Mouse (Mus musculus) G1E (cell line): ENCODE data around the gene Cmss1. TPM values are rescaled to one million over a fixed set of nuclear protein-coding genes. Genes with fewer than 3 reads are reported as not detected.

Source experiments
- ATAC-seq: 2 replicates; pipeline ENCODE4 v1.8.0; 2016; ENCODE audit warnings: mild to moderate bottlenecking; ENCODE audit not compliant: insufficient number of reproducible peaks, poor library complexity, low FRiP score, severe bottlenecking; ENCODE audit errors: extremely low read depth
- DNase-seq: peaks from one replicate; pipeline ENCODE4 v3.0.0; 2012; ENCODE audit warnings: low spot score
- H3K27me3 ChIP-seq: 2 replicates; pipeline ENCODE4 v1.6.1; 2012; ENCODE audit warnings: mild to moderate bottlenecking, low read length, inconsistent platforms; ENCODE audit not compliant: insufficient read depth
- H3K36me3 ChIP-seq: replicated peaks from 2 replicates; pipeline ENCODE3; 2012; ENCODE audit warnings: mild to moderate bottlenecking, inconsistent platforms
- H3K4me1 ChIP-seq: 2 replicates; pipeline ENCODE4 v1.6.1; 2012; ENCODE audit warnings: low read depth, low read length, inconsistent platforms, mixed read lengths; ENCODE audit not compliant: insufficient read depth
- H3K4me3 ChIP-seq: 2 replicates; pipeline ENCODE4 v1.5.1; 2012; ENCODE audit warnings: low read depth, mild to moderate bottlenecking, inconsistent platforms, low read length, moderate library complexity, mixed read lengths
- H3K9me3 ChIP-seq: replicated peaks from 2 replicates; pipeline ENCODE4 v1.6.1; 2012; ENCODE audit warnings: inconsistent platforms
- CTCF ChIP-seq: IDR thresholded peaks from 2 replicates; pipeline ENCODE4 v1.5.1; 2012; ENCODE audit warnings: low read depth, low read length, inconsistent platforms, mixed read lengths
- GATA1 ChIP-seq: IDR thresholded peaks from 2 replicates; pipeline ENCODE4 v1.6.1; 2012; ENCODE audit warnings: borderline replicate concordance, low read length, inconsistent platforms, mixed read lengths
- GATA2 ChIP-seq: IDR thresholded peaks from 2 replicates; pipeline ENCODE4 v1.6.1; 2012; ENCODE audit warnings: low read depth, low read length, inconsistent platforms, borderline replicate concordance
- POLR2AphosphoS5 ChIP-seq: IDR thresholded peaks from 2 replicates; pipeline ENCODE4 v1.6.1; 2012; ENCODE audit warnings: low read depth, low read length, inconsistent platforms; ENCODE audit not compliant: insufficient replicate concordance
- TAL1 ChIP-seq: conservative IDR thresholded peaks from 2 replicates; pipeline ENCODE4 v1.6.1; 2012; ENCODE audit warnings: low read depth, low read length, inconsistent platforms, mixed read lengths
- polyA plus RNA-seq: library from polyadenylated mRNA; stranded (reverse); fragments of >175 nt; gene quantifications from 2 replicates; pipeline ENCODE4 v1.2.3, GENCODE M21; 2012
- total RNA-seq, 2 experiments: library from RNA; stranded (forward) in 1 of 2; stranded (reverse) in 1 of 2; fragments of 200-1000 nt in 1 of 2; fragments of >200 nt in 1 of 2; fragmentation: Nextera tagmentation in 1 of 2; gene quantifications; 2 replicates each; pipeline ENCODE4 v1.2.3; 2014 to 2017

The Cmss1 gene
- total and polyA plus RNA-seq, 3 experiments = 12.8 to 66.7 (median 66.3) TPM

GRCm38 (mm10) chr16:57551617-57552016 is 55.0 kb downstream of the Cmss1 start:
- TF ChIP-seq CTCF (no peak), GATA2 (no peak), TAL1 (no peak), POLR2AphosphoS5 (no peak), GATA1 (no peak)
- Histone ChIP-seq H3K27me3 (no peaks in the 10 kb centered on the region), H3K4me3 (no peak overlapping the region), H3K9me3 (peaks cover 4% of the 10 kb centered on the region; the same call in 1 of the 2 replicates), H3K36me3 (peaks cover 17% of the 10 kb centered on the region), H3K4me1 (no peaks in the 10 kb centered on the region)
- ATAC-seq (no peak), DNase-seq (no peak)

GRCm38 (mm10) chr16:57550817-57551216 is 55.8 kb downstream of the Cmss1 start:
- no peak for ATAC-seq
- Histone ChIP-seq H3K36me3 (peaks cover 17% of the 10 kb centered on the region), H3K27me3 (no peaks in the 10 kb centered on the region), H3K9me3 (peaks cover 4% of the 10 kb centered on the region; the same call in 1 of the 2 replicates), H3K4me3 (no peak overlapping the region), H3K4me1 (no peaks in the 10 kb centered on the region)
- no peak for DNase-seq
- no peak for TF ChIP-seq GATA2
- no peak for TF ChIP-seq GATA1
- TF ChIP-seq TAL1 = no peak
- TF ChIP-seq POLR2AphosphoS5 = no peak
- no peak for TF ChIP-seq CTCF

- Histone ChIP-seq H3K4me3 (no peak overlapping the region), H3K4me1 (no peaks in the 10 kb centered on the region), H3K9me3 (peaks cover 4% of the 10 kb centered on the region; the same call in 1 of the 2 replicates), H3K36me3 (peaks cover 18% of the 10 kb centered on the region), H3K27me3 (no peaks in the 10 kb centered on the region)
- ATAC-seq (no peak), DNase-seq (no peak)
- no peak for TF ChIP-seq GATA2
- TF ChIP-seq TAL1 = no peak
- TF ChIP-seq POLR2AphosphoS5 = no peak
- TF ChIP-seq GATA1 = no peak
These were observed 56.6 kb downstream of the Cmss1 start for GRCm38 (mm10) chr16:57550088-57550487.

GRCm38 (mm10) chr16:57549061-57550037 is 57.3 kb downstream of the Cmss1 start:
- no peak for DNase-seq

GRCm38 (mm10) chr16:57548608-57549007 is 58.1 kb downstream of the Cmss1 start:
- no peaks in the 10 kb centered on the region for H3K4me1 ChIP-seq
- no peak for DNase-seq
- no peaks in the 10 kb centered on the region for H3K27me3 ChIP-seq
- H3K9me3 ChIP-seq = peaks cover 6% of the 10 kb centered on the region; the same call in 1 of the 2 replicates
- TF ChIP-seq POLR2AphosphoS5 (no peak), GATA1 (no peak), GATA2 (no peak), CTCF (no peak), TAL1 (no peak)
- peaks cover 20% of the 10 kb centered on the region for H3K36me3 ChIP-seq
- no peak overlapping the region for H3K4me3 ChIP-seq
- ATAC-seq = no peak

More at GRCm38 (mm10) chr16:57549061-57550037, 57.3 kb downstream of the Cmss1 start:
- Histone ChIP-seq H3K9me3 (peaks cover 6% of the 10 kb centered on the region; the same call in 1 of the 2 replicates), H3K27me3 (no peaks in the 10 kb centered on the region), H3K4me3 (peak overlapping the region; percentile 2; the same call in 1 of the 2 replicates), H3K4me1 (no peaks in the 10 kb centered on the region), H3K36me3 (peaks cover 20% of the 10 kb centered on the region)
- no peak for ATAC-seq
- no peak for TF ChIP-seq GATA2
- no peak for TF ChIP-seq TAL1
- no peak for TF ChIP-seq POLR2AphosphoS5
- TF ChIP-seq GATA1 = no peak
- no peak for TF ChIP-seq CTCF

- DNase-seq (no peak), ATAC-seq (no peak)
- peaks cover 21% of the 10 kb centered on the region for H3K36me3 ChIP-seq
- H3K4me1 ChIP-seq = 0 out of 2 replicates have a peak, but pooled peaks cover 2% of the 10 kb centered on the region
- H3K4me3 ChIP-seq = no peak overlapping the region
- TF ChIP-seq CTCF (no peak), TAL1 (no peak), GATA2 (no peak), POLR2AphosphoS5 (no peak), GATA1 (no peak)
- H3K9me3 ChIP-seq = peaks cover 11% of the 10 kb centered on the region
- no peaks in the 10 kb centered on the region for H3K27me3 ChIP-seq
These were observed 60.3 kb downstream of the Cmss1 start for GRCm38 (mm10) chr16:57546355-57546754.
